Mouse (Mus musculus) fibroblast of lung, adult 2 months (primary cell): ENCODE measurements around the gene Uba52.
"Not testable (repeated sequence)": the region's sequence is repeated elsewhere in the genome, so short reads cannot be mapped to it uniquely, and the experiment has no call there.

Experiments
- DNase-seq: peaks from one replicate; pipeline ENCODE4 v3.0.0-alpha.2; 2011; ENCODE audit warnings: low read depth

Uba52 gene

GRCm38 (mm10) chr8:70530314-70530713 lies 19.7 kb upstream of the Uba52 start:
- no peak for DNase-seq

GRCm38 (mm10) chr8:70529741-70530161 lies 19.1 kb upstream of the Uba52 start:
- no peak for DNase-seq

GRCm38 (mm10) chr8:70529299-70529698 lies 18.7 kb upstream of the Uba52 start:
- no peak for DNase-seq

- DNase-seq, result no peak
Observed at GRCm38 (mm10) chr8:70528182-70528797, 17.7 kb upstream of the Uba52 start.

GRCm38 (mm10) chr8:70527512-70528181 lies 17.0 kb upstream of the Uba52 start, which contains the start of the genes Fkbp8 and Kxd1:
Gene Fkbp8 (plus strand): TSS chr8:70527724.
Gene Kxd1 (minus strand): TSS chr8:70527956.
- DNase-seq, result peak; percentile 90

DNA sequence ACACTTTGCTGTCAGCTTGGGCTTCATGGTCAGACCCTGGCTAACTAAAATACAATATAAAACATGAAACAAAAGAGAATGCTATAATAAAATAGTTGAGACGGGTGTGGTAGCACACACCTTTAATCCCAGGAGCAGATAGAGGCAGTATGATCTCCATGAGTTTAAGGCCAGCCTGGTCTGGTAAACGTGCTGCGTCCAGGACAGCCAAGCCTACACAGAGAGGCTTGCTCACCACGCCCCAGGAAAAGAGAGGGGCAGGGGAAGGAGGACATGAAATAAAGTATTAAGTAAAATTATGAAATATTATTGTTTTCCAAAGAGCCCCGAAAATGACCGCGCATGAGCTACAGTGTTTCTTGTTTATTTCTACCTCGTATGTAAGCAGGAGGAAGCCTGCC lies 16.5 kb upstream of the Uba52 start:
- no peak for DNase-seq

GRCm38 (mm10) chr8:70522592-70523403 lies 12.2 kb upstream of the Uba52 start:
- DNase-seq, result peak; percentile 91

GRCm38 (mm10) chr8:70519606-70520005 lies 9.0 kb upstream of the Uba52 start:
- no peak for DNase-seq

- no peak for DNase-seq
Observed at GRCm38 (mm10) chr8:70519043-70519442, 8.4 kb upstream of the Uba52 start.

- DNase-seq, result no peak
Observed at GRCm38 (mm10) chr8:70517940-70518643, 7.5 kb upstream of the Uba52 start.

GRCm38 (mm10) chr8:70513441-70513840 lies 2.8 kb upstream of the Uba52 start:
- DNase-seq, result no peak

DNA sequence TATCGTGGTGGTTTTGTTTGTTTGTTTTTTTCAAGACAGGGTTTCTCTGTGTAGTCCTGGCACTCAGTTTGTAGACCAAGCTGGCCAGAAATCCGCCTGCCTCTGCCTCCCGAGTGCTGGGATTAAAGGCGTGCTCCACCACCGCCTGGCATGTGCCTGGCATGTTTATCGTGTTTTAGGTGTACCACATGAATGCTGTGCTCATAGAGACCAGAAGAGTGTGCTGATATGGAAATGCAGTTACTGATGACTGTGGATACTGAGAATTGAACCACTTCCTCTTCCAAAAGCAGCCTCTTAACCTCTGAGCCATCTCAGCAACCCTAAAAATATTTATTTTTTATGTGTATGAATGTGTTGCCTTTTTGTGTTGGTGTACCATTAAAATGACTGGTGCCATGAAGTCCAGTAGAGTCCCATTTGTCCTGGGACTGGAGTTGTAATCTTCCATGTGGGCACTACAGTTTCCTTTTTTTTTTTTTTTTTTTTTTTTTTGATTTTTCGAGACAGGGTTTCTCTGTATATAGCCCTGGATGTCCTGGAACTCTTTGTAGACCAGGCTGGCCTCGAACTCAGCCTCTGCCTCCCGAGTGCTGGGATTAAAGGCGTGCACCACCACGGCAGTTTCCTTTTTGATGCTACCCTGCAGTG lies 1.8 kb upstream of the Uba52 start:
- no peak for DNase-seq

- DNase-seq, result no peak
Observed at GRCm38 (mm10) chr8:70511770-70512169, 1.2 kb upstream of the Uba52 start.

DNA sequence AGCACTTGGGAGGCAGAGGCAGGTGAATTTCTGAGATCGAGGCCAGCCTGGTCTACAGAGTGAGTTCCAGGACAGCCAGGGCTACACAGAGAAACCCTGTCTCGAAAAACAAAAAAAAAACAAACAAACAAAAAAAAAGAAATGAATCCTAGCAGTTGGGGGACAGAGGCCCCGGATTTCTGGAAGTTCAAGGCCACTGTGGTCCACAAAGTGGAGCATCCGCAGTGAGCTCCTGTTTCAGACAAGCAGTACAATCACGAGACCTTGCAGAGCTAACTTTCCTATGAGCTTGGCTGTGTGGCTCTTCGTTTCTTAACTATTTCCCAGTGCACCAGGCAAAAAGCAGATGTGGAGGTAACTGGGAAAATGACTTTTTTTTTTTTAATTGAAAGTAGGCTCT lies 573 bp upstream of the Uba52 start:
- DNase-seq, result not testable (repeated sequence)

DNA sequence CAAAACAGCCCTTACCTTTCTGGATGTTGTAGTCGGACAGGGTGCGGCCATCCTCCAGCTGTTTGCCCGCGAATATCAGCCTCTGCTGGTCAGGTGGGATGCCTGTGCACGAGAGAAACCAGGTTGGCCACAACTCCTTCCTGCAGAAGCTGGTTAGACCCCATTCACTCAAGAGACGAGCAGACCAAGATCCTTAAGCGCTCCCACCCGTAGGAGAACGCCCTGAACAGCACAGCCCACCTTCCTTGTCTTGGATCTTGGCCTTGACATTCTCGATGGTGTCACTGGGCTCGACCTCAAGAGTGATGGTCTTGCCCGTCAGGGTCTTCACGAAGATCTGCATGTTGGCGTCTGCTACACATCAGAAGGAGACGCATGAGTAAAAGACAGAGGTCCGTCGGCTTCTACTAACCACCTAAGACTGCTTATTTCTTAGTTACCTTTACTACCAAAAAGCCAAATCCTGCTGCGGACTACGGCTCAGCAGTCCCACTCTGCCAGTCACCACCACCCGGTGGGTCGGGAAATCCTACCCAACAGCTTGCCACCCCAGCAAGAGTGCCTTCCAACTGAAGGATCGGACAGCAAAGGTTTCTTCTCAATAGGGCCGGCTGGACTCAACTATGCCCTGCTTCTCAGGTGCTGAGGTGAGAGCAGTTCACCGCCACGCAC lies 1.2 kb downstream of the Uba52 start:
- DNase-seq, result no peak

DNA sequence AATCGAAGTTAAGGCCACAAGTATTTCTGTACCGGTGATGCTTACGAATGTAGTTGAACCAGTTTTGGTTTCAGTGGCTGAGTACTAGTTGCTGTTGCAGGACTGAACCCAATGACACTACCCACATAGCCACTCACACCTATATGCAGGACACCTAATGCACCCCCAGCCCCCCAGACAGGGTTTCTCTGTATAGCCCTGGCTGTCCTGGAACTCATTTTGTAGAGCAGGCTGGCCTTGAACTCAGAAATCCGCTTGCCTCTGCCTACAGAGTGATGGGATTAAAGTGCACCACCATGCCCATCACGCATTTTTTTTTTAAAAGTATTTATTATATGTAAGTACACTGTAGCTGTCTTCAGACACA lies 3.6 kb downstream of the Uba52 start:
- no peak for DNase-seq

DNA sequence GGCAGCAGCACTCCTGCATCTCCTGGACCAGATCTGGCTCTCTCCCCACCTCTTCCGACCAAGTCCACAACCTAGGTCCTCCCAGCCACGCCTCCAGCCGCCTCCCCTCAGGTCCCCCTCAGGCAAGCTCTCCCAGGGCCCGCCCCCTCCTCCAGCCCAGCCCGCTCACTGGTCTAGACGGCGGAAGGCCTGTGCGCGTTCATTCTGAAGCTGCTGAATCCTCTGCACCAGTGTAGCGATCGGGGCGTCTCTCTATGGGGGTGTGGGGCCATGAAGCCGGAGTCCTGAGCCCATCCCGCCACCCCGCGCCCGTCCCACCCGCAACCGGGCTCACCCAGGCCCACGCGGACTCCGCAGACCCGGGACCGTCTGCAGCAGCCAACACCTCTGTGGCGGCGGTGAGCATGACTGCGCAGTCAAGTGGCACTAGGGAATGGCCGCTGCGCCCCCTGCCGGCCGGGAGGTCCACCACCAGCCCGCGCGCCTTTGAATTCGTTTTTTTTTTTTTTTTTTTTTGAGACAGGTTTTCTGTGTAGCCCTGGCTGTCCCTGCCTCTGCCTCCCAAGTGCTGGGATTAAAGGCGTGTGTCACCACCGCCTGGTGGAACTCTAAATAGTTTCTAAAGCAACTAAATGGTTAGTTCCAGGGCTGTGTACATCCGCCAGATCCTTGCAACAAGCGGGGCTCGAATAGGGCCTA lies 4.1 kb downstream of the Uba52 start, which contains the start of gene Rex1bd:
Rex1bd (minus strand) TSS at position 425 of the 699 bp plus-strand sequence.
- peak; percentile 81 for DNase-seq

DNA sequence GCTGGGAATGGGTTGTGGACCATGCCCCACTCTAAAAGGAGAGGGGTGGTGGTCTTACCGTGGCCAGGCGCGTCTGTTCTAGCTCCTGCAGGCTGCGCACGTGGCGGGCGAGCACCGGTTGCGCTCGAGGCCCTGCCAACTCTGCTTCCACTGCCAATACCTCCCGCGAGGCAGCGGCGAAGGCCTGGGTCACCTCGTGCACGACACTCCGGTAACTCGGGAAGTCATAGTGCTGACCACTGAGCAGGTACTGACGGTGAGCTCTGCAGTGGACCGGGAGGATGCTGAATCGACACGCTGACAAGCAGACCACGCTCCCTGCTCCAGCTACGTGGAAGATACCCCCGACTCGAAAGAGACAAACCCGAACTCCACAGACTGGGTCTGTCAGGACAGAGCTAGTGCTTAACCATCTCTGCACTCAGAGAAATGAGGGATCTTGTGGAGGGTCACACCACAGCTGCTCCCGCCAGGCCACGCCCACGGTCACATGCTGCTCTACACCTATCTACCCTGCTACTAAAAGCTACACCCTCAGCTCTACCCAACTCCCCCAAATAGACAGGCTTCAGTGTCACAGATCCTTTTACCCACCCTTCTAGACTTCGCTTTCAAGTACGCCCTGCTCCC lies 4.8 kb downstream of the Uba52 start:
- DNase-seq, result no peak

DNA sequence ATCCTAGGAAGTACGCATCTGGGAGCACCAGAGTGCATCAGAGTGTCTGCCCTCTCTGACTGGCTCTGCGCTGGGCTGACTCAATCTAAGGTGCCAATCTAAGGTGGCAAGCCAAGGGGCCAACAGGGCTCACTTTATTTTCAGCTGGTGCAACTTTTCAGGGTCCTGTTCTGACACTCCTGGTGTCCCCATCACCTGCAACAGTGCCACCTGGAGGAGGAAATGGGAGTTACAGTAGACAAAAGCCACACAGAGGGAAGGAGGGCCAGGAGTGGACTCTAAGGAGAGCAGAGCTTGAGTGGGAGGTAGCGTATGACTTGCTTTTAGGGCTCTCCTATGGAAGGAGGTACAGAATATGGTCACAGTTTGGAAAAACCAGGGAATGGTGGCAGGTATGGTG lies 5.8 kb downstream of the Uba52 start:
- DNase-seq, result no peak

- peak; percentile 96 for DNase-seq
Observed at GRCm38 (mm10) chr8:70504291-70504716, 6.3 kb downstream of the Uba52 start.
